Mouse (Mus musculus): ENCODE results near the gene Ttc28. TPM values are rescaled to one million over a fixed set of nuclear protein-coding genes. Genes with fewer than 3 reads are reported as not detected.
"Not testable (repeated sequence)": the region's sequence is repeated elsewhere in the genome, so short reads cannot be mapped to it uniquely, and the experiment has no call there.

The Ttc28 gene
- polyA plus RNA-seq, 1 experiment from 2014 or later = 12.1 TPM

DNA sequence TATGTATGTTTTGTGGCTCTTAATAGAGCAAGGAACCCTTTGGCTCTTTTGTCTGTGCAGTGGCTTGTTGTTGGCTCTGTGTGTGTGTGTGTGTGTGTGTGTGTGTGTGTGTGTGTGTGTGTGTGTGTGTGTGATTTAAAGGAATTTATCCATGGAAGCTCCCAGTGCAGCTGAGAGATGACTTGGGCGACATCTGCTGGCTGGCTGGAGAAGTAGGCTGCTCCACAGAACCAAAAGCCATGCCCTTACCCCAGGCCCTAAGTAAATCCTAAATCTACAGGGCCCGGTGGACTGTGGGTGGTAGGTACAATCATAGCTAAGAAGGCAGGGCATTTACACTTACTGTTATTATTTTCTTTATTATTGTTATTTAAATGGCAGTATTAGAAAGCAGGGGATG lies 377.5 kb downstream of the Ttc28 start:
- H3K9ac ChIP-seq (replicated peaks; ENCODE audit: low read length) = no peak overlapping the region
- no peaks in the 10 kb centered on the region for H3K27me3 ChIP-seq (ENCODE audit: insufficient read depth, low read length)
- peaks cover 29% of the 10 kb centered on the region for H3K4me1 ChIP-seq (ENCODE audit: insufficient read depth, low read length)
- no peak overlapping the region for H3K4me2 ChIP-seq (replicated peaks; ENCODE audit: low read depth, low read length)
- WGBS = 8% methylated on average over 2 of the region's 2 CpGs
- no peak overlapping the region for H3K27ac ChIP-seq (ENCODE audit: low read length)
- H3K4me3 ChIP-seq (ENCODE audit: low read length) = no peak overlapping the region
- H3K36me3 ChIP-seq (ENCODE audit: insufficient read depth, low read length) = 0 out of 2 replicates have a peak, but pooled peaks cover 2% of the 10 kb centered on the region
- no peaks in the 10 kb centered on the region for H3K9me3 ChIP-seq (ENCODE audit: low read length)
- no peak for ATAC-seq (ENCODE audit: low FRiP score, low TSS enrichment)

DNA sequence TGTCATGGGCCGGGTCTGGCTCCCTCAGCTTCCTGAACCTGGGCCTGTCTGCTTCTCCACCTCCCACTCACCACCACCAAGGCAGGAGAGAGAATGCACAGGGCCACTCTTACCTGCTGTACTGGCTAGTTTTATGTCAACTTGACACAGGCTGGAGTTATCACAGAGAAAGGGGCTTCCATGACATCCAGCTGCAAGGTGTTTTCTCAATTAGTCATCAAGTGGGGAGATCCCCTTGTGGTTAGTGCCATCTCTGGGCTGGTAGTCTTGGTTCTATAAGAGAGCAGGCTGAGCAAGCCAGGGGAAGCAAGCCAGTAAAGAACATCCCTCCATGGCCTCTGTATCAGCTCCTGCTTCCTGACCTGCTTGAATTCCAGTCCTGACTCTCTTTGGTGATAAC lies 381.6 kb downstream of the Ttc28 start:
- WGBS = 81% methylated on average over 1 of the region's 1 CpGs
- ATAC-seq (ENCODE audit: low FRiP score, low TSS enrichment); H3K27me3 ChIP-seq (ENCODE audit: insufficient read depth, low read length); H3K9ac ChIP-seq (replicated peaks; ENCODE audit: low read length); H3K9me3 ChIP-seq (ENCODE audit: low read length); H3K4me3 ChIP-seq (ENCODE audit: low read length); H3K27ac ChIP-seq (ENCODE audit: low read length); H3K4me2 ChIP-seq (replicated peaks; ENCODE audit: low read depth, low read length): not testable (repeated sequence)
- H3K4me1 ChIP-seq (ENCODE audit: insufficient read depth, low read length) = peaks cover 36% of the 10 kb centered on the region
- H3K36me3 ChIP-seq (ENCODE audit: insufficient read depth, low read length) = peaks cover 14% of the 10 kb centered on the region

DNA sequence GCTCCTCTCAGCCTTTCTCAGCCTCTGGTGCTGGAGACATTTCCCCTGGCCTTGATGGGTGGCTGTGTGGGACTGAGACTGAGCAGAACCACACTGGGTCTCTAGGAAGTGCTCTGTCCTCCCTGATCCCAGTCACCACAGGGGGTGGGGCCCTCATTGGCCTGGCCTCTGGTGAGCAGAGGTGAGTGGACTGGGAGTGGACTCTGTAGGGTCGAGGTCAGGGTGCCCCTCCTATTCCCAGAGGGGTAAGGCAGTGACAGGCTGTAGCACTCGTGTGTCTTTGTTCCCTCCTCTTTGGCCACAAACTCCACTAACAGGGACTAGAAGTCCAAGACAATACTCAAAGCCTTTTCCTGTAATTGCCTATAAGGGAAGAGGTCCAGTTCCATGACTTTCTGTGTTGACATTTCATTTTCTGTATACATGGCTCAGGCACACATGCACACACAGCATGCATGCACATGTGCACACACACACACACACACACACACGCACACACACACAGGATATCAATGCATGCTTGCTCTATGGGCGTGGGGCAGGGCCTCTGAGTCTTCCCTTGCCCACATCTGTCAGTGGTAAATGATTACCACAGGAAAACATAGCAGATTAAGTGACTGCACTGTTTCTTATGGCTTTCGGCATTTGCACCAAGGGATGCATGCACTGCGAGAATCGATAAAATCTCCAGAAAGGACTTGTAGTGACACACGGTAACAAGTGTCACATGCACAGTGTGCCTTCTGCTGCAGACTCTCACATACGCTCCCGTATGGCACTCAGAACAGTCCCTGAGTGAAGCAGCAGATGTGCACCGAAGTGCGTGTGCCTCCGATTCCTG lies 382.4 kb downstream of the Ttc28 start:
- Histone ChIP-seq H3K9ac (replicated peaks; ENCODE audit: low read length) (peak overlapping the region; percentile 28; the same call in 1 of the 2 replicates), H3K4me1 (ENCODE audit: insufficient read depth, low read length) (peaks cover 28% of the 10 kb centered on the region), H3K4me2 (replicated peaks; ENCODE audit: low read depth, low read length) (no peak overlapping the region), H3K4me3 (ENCODE audit: low read length) (no peak overlapping the region), H3K36me3 (ENCODE audit: insufficient read depth, low read length) (peaks cover 22% of the 10 kb centered on the region), H3K27me3 (ENCODE audit: insufficient read depth, low read length) (no peaks in the 10 kb centered on the region), H3K27ac (ENCODE audit: low read length) (peak overlapping the region; percentile 94), H3K9me3 (ENCODE audit: low read length) (peaks cover 8% of the 10 kb centered on the region)
- peak; percentile 12; the same call in 1 of the 2 replicates for ATAC-seq (ENCODE audit: low FRiP score, low TSS enrichment)
- 50% methylated on average over 13 of the region's 13 CpGs for WGBS

DNA sequence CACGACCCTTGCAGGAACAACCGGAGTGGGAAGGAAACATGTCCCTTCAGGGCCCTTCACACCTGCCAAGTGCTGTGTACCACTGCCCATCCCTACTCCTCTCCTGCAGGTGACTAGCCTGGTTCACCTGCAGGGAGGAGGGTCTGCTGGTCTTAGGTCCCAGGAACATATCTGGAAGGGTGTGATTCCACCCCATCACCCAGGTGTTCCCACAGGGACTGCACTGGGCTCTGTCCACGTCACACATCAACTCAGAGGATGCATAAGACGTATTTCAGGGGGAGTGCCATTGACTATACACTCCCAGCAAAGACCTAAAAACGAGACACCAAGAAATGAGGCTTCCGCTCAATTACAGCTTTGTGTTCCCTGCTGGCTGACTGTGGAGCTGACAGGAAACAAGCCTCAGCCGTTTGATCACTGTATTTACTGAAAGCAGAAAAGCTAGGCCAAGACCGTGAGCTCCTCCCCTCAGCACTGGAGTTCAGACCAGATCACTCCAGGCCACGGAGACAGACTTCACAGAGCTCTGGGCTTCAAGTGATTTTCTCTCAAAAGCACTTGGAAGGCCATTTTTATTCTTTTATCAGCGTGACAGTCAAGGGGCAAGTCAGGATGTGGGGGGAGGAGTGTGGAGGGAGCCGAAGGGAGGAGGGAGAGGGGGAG lies 383.1 kb downstream of the Ttc28 start:
- Histone ChIP-seq H3K4me3 (ENCODE audit: low read length) (no peak overlapping the region), H3K9ac (replicated peaks; ENCODE audit: low read length) (peak overlapping the region; percentile 28; the same call in 1 of the 2 replicates), H3K9me3 (ENCODE audit: low read length) (peaks cover 8% of the 10 kb centered on the region), H3K4me2 (replicated peaks; ENCODE audit: low read depth, low read length) (peak overlapping the region; percentile 9; the same call in 1 of the 2 replicates), H3K36me3 (ENCODE audit: insufficient read depth, low read length) (peaks cover 23% of the 10 kb centered on the region), H3K4me1 (ENCODE audit: insufficient read depth, low read length) (peaks cover 27% of the 10 kb centered on the region), H3K27me3 (ENCODE audit: insufficient read depth, low read length) (no peaks in the 10 kb centered on the region), H3K27ac (ENCODE audit: low read length) (peak overlapping the region; percentile 94)
- 17% methylated on average over 11 of the region's 11 CpGs for WGBS
- ATAC-seq (ENCODE audit: low FRiP score, low TSS enrichment) = peak; percentile 73; the same call in 1 of the 2 replicates

DNA sequence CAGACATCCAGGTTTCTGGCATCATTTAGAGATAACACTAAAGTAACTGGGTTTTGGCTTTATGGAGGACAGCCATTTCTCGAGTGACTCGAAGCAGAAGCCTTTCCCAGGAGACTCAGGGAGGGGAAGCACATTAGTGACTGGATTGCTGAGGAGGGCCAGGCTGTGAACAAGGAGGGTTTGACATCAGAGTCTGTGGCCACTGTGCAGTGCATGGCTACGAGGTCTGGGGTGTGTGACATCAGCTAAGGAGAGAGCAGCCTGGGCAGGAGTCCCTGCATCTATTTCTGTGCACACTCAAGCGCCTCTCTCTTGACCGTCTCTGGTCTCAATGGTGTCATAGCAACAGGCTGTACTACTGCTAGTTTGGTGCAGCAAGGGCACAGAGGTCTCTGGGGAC lies 383.8 kb downstream of the Ttc28 start:
- peak; percentile 34; the same call in 1 of the 2 replicates for ATAC-seq (ENCODE audit: low FRiP score, low TSS enrichment)
- Histone ChIP-seq H3K4me2 (replicated peaks; ENCODE audit: low read depth, low read length) (peak overlapping the region; percentile 9; the same call in 1 of the 2 replicates), H3K4me3 (ENCODE audit: low read length) (no peak overlapping the region), H3K36me3 (ENCODE audit: insufficient read depth, low read length) (peaks cover 23% of the 10 kb centered on the region), H3K27ac (ENCODE audit: low read length) (peak overlapping the region; percentile 94), H3K4me1 (ENCODE audit: insufficient read depth, low read length) (peaks cover 27% of the 10 kb centered on the region), H3K9me3 (ENCODE audit: low read length) (peaks cover 8% of the 10 kb centered on the region), H3K27me3 (ENCODE audit: insufficient read depth, low read length) (no peaks in the 10 kb centered on the region), H3K9ac (replicated peaks; ENCODE audit: low read length) (peak overlapping the region; percentile 19; the same call in 1 of the 2 replicates)
- WGBS = 22% methylated on average over 5 of the region's 5 CpGs

DNA sequence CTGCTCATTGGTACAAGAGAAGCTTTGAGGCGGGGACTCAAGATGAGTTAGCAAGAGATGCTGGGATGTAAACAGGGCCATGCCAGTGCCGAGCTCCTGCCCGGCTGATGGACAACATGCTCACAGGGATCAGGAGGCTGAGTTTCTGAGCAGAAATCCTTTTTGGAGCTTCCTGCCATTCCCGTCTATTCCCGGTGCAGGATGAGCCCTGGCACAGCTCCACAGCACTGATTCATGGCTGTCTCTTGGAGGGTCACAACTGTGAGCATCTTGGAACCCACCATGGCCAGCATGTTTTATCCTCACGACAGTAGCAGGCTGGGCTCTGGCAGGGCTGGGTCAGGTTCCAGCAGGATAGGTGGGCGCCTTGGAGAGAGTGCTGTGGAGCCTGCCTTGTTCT lies 384.9 kb downstream of the Ttc28 start:
- Histone ChIP-seq H3K4me3 (ENCODE audit: low read length) (no peak overlapping the region), H3K4me2 (replicated peaks; ENCODE audit: low read depth, low read length) (no peak overlapping the region), H3K27me3 (ENCODE audit: insufficient read depth, low read length) (no peaks in the 10 kb centered on the region), H3K27ac (ENCODE audit: low read length) (0 out of 2 replicates have a peak overlapping the region, but pooled peaks have one; percentile 9), H3K4me1 (ENCODE audit: insufficient read depth, low read length) (peaks cover 31% of the 10 kb centered on the region), H3K9ac (replicated peaks; ENCODE audit: low read length) (0 out of 2 replicates have a peak overlapping the region, but pooled peaks have one; percentile 14), H3K9me3 (ENCODE audit: low read length) (peaks cover 8% of the 10 kb centered on the region), H3K36me3 (ENCODE audit: insufficient read depth, low read length) (peaks cover 23% of the 10 kb centered on the region)
- WGBS = 76% methylated on average over 7 of the region's 7 CpGs
- ATAC-seq (ENCODE audit: low FRiP score, low TSS enrichment) = no peak

DNA sequence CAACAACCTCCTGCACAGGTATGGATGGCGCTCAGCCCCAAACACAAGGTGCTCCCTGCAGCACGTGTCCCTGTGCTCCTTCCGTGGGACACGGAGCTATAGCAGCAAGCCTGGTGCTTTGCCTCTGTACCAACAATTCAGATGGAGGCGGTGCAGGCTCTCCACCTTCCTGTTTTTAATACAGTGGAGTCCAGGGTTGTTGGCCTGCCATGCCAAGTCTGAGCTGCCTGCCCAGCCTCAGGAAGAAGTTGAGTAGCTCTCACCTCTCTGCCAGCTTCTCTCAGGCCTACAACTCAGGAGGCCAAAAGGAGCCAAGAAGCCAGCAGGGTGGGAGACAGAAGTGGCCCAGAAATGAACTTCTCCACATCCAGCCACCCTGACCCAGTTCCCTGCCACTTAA lies 387.1 kb downstream of the Ttc28 start:
- ATAC-seq (ENCODE audit: low FRiP score, low TSS enrichment) = no peak
- H3K4me2 ChIP-seq (replicated peaks; ENCODE audit: low read depth, low read length) = no peak overlapping the region
- peaks cover 21% of the 10 kb centered on the region for H3K36me3 ChIP-seq (ENCODE audit: insufficient read depth, low read length)
- H3K9me3 ChIP-seq (ENCODE audit: low read length) = peaks cover 8% of the 10 kb centered on the region
- no peak overlapping the region for H3K4me3 ChIP-seq (ENCODE audit: low read length)
- H3K4me1 ChIP-seq (ENCODE audit: insufficient read depth, low read length) = peaks cover 30% of the 10 kb centered on the region
- WGBS = 96% methylated on average over 5 of the region's 5 CpGs
- H3K27me3 ChIP-seq (ENCODE audit: insufficient read depth, low read length) = no peaks in the 10 kb centered on the region
- H3K27ac ChIP-seq (ENCODE audit: low read length) = peak overlapping the region; percentile 60; the same call in 1 of the 2 replicates
- H3K9ac ChIP-seq (replicated peaks; ENCODE audit: low read length) = no peak overlapping the region

DNA sequence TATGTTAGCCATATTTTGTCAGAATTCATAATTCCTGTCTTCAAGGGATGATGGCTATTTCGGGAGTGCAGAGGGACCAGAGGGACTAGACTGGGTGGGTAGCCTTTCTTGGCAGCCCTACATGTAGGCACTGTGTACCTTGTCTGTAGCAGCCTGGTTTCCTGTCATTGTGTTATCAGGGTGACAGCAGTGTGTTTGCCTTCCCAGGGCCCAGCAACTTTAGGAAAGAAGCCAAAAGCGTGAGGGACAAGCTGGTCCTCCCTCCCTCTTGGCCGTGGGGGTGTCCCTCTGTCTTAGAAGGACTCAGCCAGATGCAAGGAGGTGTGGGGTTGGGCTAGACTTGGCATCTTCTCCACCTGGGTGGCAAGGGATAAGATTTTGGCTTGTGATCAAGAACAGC lies 387.5 kb downstream of the Ttc28 start:
- Histone ChIP-seq H3K9ac (replicated peaks; ENCODE audit: low read length) (no peak overlapping the region), H3K27ac (ENCODE audit: low read length) (peak overlapping the region; percentile 60; the same call in 1 of the 2 replicates), H3K9me3 (ENCODE audit: low read length) (peaks cover 8% of the 10 kb centered on the region), H3K4me1 (ENCODE audit: insufficient read depth, low read length) (peaks cover 26% of the 10 kb centered on the region), H3K27me3 (ENCODE audit: insufficient read depth, low read length) (no peaks in the 10 kb centered on the region), H3K4me3 (ENCODE audit: low read length) (no peak overlapping the region), H3K4me2 (replicated peaks; ENCODE audit: low read depth, low read length) (no peak overlapping the region), H3K36me3 (ENCODE audit: insufficient read depth, low read length) (peaks cover 21% of the 10 kb centered on the region)
- 73% methylated on average over 3 of the region's 3 CpGs for WGBS
- ATAC-seq (ENCODE audit: low FRiP score, low TSS enrichment) = no peak

DNA sequence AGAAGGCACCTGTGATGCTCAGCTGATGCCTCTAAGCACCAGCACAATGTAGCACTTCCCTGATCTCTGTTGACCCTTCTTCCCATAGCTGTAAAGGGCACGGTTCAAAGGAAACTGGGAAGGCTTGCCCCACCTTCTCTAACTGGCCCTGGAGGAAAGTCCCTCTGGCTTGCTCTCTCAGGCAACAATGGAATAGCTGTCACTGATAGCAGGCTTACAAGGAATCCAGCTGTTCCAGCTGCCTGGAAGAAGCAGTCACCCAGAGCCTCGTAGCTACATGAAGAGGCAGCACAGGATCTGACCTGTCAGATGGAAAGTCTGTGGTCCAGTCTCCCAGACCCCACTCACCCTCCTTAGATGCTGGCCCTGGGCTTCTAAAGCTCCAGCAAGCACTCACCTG lies 389.2 kb downstream of the Ttc28 start:
- peaks cover 21% of the 10 kb centered on the region for H3K36me3 ChIP-seq (ENCODE audit: insufficient read depth, low read length)
- ATAC-seq (ENCODE audit: low FRiP score, low TSS enrichment) = no peak

More for the DNA sequence above, 389.2 kb downstream of the Ttc28 start:
- no peaks in the 10 kb centered on the region for H3K27me3 ChIP-seq (ENCODE audit: insufficient read depth, low read length)
- H3K9me3 ChIP-seq (ENCODE audit: low read length) = peaks cover 8% of the 10 kb centered on the region
- H3K27ac ChIP-seq (ENCODE audit: low read length) = no peak overlapping the region
- peaks cover 8% of the 10 kb centered on the region for H3K4me1 ChIP-seq (ENCODE audit: insufficient read depth, low read length)
- H3K4me3 ChIP-seq (ENCODE audit: low read length) = no peak overlapping the region
- WGBS = 38% methylated on average over 2 of the region's 2 CpGs
- H3K4me2 ChIP-seq (replicated peaks; ENCODE audit: low read depth, low read length) = no peak overlapping the region
- H3K9ac ChIP-seq (replicated peaks; ENCODE audit: low read length) = no peak overlapping the region

All from kidney, embryonic 16.5 days (tissue).